ENCODE assay signal across 8 mouse cellular contexts in the genomic region with DNA sequence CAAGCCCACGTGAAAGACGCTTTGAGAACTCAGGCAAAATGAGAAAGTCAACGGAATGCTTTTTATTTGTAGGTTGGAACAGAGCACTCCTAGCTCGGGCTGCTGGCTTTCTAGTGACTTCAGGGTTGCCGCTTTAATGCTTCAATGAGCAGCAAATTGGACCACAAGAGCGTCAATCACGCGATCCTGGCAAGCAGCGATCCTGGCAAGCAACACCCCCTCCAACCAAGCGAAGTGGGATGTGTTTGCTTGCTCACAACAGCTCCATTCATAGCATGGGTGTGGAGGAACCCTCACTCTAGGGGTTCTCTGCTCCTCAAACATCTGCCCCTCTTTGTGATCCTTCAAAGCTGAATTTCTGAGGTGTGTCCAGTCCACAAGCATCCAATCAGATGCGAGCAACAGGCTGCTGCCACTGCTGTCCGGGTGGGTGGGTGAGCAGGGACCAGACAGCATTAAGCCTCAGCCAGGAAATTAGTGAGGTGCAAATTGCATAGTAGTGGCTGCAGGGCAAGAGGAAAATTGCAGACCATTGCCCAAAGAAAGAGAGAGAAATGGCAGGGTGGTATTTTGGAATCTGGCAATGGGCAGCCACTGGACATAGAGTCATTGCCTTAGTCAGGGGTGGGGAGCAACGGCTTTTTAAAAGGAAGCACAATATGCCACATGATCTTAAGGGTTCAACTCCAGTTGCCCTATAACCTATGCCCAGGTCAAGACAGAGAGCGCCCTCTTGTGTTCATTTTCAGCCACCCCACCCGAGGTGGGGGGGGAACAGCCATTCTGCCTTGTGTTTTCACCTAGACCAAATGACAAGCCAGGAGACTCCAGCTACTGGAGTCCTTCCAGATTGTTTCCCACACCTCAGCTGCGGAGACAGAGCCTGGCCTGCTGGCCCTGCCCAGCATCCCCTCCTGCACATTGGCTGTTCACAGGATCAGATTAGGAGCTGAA. TPM values are rescaled to one million over a fixed set of nuclear protein-coding genes. Genes with fewer than 3 reads are reported as not detected.
DNase-seq lines count a peak whose midpoint lies in the region; ATAC-seq lines count a peak whose summit lies in the region.

No protein-coding gene starts in this region.

- no peak overlapping the region for H3K27ac ChIP-seq in hindbrain, embryonic 16.5 days (ENCODE audit: low read depth, low read length)
- no peak overlapping the region for H3K27ac ChIP-seq in midbrain, embryonic 15.5 days

- ATAC-seq in hindbrain, embryonic 16.5 days: peak; percentile 90
- 0 out of 2 replicates have a peak, but pooled peaks have one; percentile 37 for ATAC-seq in midbrain, embryonic 15.5 days (replicated peaks)
- ATAC-seq in frontal cortex, adult (ENCODE audit: low TSS enrichment): no peak

- H3K27me3 ChIP-seq in hindbrain, embryonic 16.5 days (replicated peaks; ENCODE audit: control insufficient read depth, insufficient read depth, low read length): peaks cover 36% of the 10 kb centered on the region
- peaks cover 61% of the 10 kb centered on the region for H3K27me3 ChIP-seq in midbrain, embryonic 15.5 days (replicated peaks)

- 14% methylated on average over 16 of the region's 16 CpGs for WGBS in hindbrain, embryonic 16.5 days
- WGBS in midbrain, embryonic 15.5 days: 12% methylated on average over 16 of the region's 16 CpGs

- H3K9me3 ChIP-seq in hindbrain, embryonic 16.5 days (ENCODE audit: control insufficient read depth, low read length): no peaks in the 10 kb centered on the region
- no peaks in the 10 kb centered on the region for H3K9me3 ChIP-seq in midbrain, embryonic 15.5 days

- peaks cover 7% of the 10 kb centered on the region; the same call in 1 of the 2 replicates for H3K4me1 ChIP-seq in hindbrain, embryonic 16.5 days (ENCODE audit: control insufficient read depth, insufficient read depth, low read depth, low read length)
- peaks cover 8% of the 10 kb centered on the region for H3K4me1 ChIP-seq in midbrain, embryonic 15.5 days

- DNase-seq in embryo, embryonic 10 days (ENCODE audit: low spot score): peak; percentile 66
- DNase-seq in embryo, embryonic 10.5 days (ENCODE audit: low spot score): no peak
- peak; percentile 83 for DNase-seq in 3134 (ENCODE audit: extremely low read depth, insufficient read length, low spot score)
- peak; percentile 43 to 45 for DNase-seq in adrenal gland, postnatal 36 days
- DNase-seq in thymus, postnatal 0 days (ENCODE audit: low spot score): no peak

- no peak overlapping the region for H3K9ac ChIP-seq in hindbrain, embryonic 16.5 days (ENCODE audit: low read depth, low read length)
- H3K9ac ChIP-seq in midbrain, embryonic 15.5 days: no peak overlapping the region

- H3K4me2 ChIP-seq in hindbrain, embryonic 16.5 days (ENCODE audit: low read length): peak overlapping the region; percentile 31
- peak overlapping the region; percentile 22 for H3K4me2 ChIP-seq in midbrain, embryonic 15.5 days

- H3K4me3 ChIP-seq in hindbrain, embryonic 16.5 days (ENCODE audit: low read length): no peak overlapping the region
- H3K4me3 ChIP-seq in midbrain, embryonic 15.5 days: no peak overlapping the region

- H3K36me3 ChIP-seq in hindbrain, embryonic 16.5 days (ENCODE audit: control insufficient read depth, insufficient read depth, low read length): no peaks in the 10 kb centered on the region
- no peaks in the 10 kb centered on the region for H3K36me3 ChIP-seq in midbrain, embryonic 15.5 days (replicated peaks)

RNA-seq across cellular contexts. Expression of gene Gm10320, which starts 5.4 kb away (rescaled TPM):
- under 1 TPM in 1 of 2 experiments, not detected in 1; 0.79 TPM for total RNA-seq in adrenal gland, postnatal 36 days (2021)
- 1.0 and 1.3 TPM in 2 replicates for polyA plus RNA-seq in hindbrain, embryonic 16.5 days (2015; fragmentation: Nextera tagmentation; extraction: Ambion mirVana)
- polyA plus RNA-seq in midbrain, embryonic 15.5 days (2015; fragmentation: Nextera tagmentation; extraction: Ambion mirVana): 0.56 and 1.1 TPM in 2 replicates
- polyA plus RNA-seq in thymus, postnatal 0 days (2015; fragmentation: Nextera tagmentation; extraction: Ambion mirVana): 0.82 and 1.8 TPM in 2 replicates

Comparison
In these comparisons a context has a peak if more than half of its experiments do, and no peak if none do; other contexts are left out.
1. DNase-seq: peak in embryo, embryonic 10 days (single experiment), 3134 (single experiment) and adrenal gland, postnatal 36 days (2 of 2); none in embryo, embryonic 10.5 days (single experiment) and thymus, postnatal 0 days (single experiment).